8 mouse cellular contexts compared by ENCODE assay signal in the genomic region with DNA sequence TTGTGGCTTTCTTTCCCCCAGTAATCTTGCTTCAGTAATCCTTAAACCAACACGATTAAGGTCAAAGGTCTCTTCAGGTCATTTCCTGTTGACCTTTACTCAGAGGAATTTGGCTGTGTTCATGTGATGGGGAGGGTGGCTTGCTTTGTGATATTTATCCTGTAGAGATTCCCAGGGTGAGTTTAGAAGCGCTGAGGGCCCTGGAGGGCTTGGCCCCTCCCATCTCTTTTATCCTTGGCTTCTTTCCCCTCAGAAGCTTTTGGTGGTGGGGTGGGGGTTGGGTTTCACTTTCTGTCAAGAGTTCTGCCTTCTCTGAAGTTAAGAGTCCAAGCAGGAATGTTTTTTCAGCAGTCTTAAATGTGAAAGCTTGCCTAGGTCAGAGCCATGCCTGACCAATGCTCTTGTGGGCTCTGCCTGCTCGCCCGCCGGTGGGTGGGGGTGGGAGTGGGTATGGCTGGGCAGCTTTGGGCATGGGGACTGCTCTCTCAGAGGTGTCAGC. TPM values are rescaled to one million over a fixed set of nuclear protein-coding genes. Genes with fewer than 3 reads are reported as not detected.
A peak's percentile ranks its signal among the peaks of the same experiment; 100 is the strongest.
DNase-seq lines count a peak whose midpoint lies in the region; ATAC-seq lines count a peak whose summit lies in the region.

No protein-coding gene starts in this region.

- peaks cover 17% of the 10 kb centered on the region for H3K36me3 ChIP-seq in embryonic facial prominence, embryonic 10.5 days (replicated peaks)
- H3K36me3 ChIP-seq in midbrain, embryonic 12.5 days = no peaks in the 10 kb centered on the region

- H3K9ac ChIP-seq in midbrain, embryonic 12.5 days (replicated peaks) = no peak overlapping the region

- H3K4me2 ChIP-seq in midbrain, embryonic 12.5 days (replicated peaks) = peak overlapping the region; percentile 18

- peak overlapping the region; percentile 75 for H3K27ac ChIP-seq in embryonic facial prominence, embryonic 10.5 days (replicated peaks)
- 0 out of 2 replicates have a peak overlapping the region, but pooled peaks have one; percentile 25 for H3K27ac ChIP-seq in midbrain, embryonic 12.5 days (replicated peaks)

- H3K9me3 ChIP-seq in embryonic facial prominence, embryonic 10.5 days = no peaks in the 10 kb centered on the region
- H3K9me3 ChIP-seq in midbrain, embryonic 12.5 days = no peaks in the 10 kb centered on the region

- peaks cover 90% of the 10 kb centered on the region for H3K4me1 ChIP-seq in embryonic facial prominence, embryonic 10.5 days
- peaks cover 22% of the 10 kb centered on the region for H3K4me1 ChIP-seq in midbrain, embryonic 12.5 days

- peak overlapping the region; percentile 37 for H3K4me3 ChIP-seq in embryonic facial prominence, embryonic 10.5 days
- H3K4me3 ChIP-seq in midbrain, embryonic 12.5 days = no peak overlapping the region

- 2% methylated on average over 5 of the region's 5 CpGs for WGBS in embryonic facial prominence, embryonic 10.5 days
- under 1% methylated on average over 5 of the region's 5 CpGs for WGBS in midbrain, embryonic 12.5 days

- intact Hi-C loops in heart, postnatal 25 days (cut with DNase I) = no loop called here

- DNase-seq in Muller cell, postnatal 12 days (ENCODE audit: inconsistent ontology term) = peak; percentile 57
- DNase-seq in embryonic facial prominence, embryonic 10.5 days (ENCODE audit: low spot score) = peak; percentile 80
- peak; percentile 28 for DNase-seq in heart, postnatal 25 days (ENCODE audit: low spot score)
- DNase-seq in kidney, postnatal 4 days = peak; percentile 59 to 76
- no peak for DNase-seq in c-Kit-positive CD71-positive TER-119-positive erythroid progenitor cells, embryonic 14.5 days (ENCODE audit: low spot score)
- DNase-seq in right cerebral cortex, adult 18-20 months = no peak

- ATAC-seq in midbrain, embryonic 12.5 days (ENCODE audit: low FRiP score, low read depth) = 0 out of 2 replicates have a peak, but pooled peaks have one; percentile 49
- ATAC-seq in megakaryocyte progenitor cell, adult 5-6 weeks (replicated peaks; ENCODE audit: poor library complexity) = no peak

- no peaks in the 10 kb centered on the region for H3K27me3 ChIP-seq in embryonic facial prominence, embryonic 10.5 days (replicated peaks; ENCODE audit: low read depth, poor library complexity, severe bottlenecking)
- H3K27me3 ChIP-seq in midbrain, embryonic 12.5 days = peaks cover 19% of the 10 kb centered on the region

RNA-seq across cellular contexts. Expression of a gene that starts 18.1 kb away (rescaled TPM):
- 35.8 and 41.7 TPM in 2 replicates for polyA plus RNA-seq in embryonic facial prominence, embryonic 10.5 days (2016; fragmentation: Nextera tagmentation; extraction: Ambion mirVana)
- 10 to 100 TPM; 10.7 to 12.0 TPM for total RNA-seq in heart, postnatal 25 days (2021)
- polyA plus RNA-seq in midbrain, embryonic 12.5 days (2016; fragmentation: Nextera tagmentation; extraction: Ambion mirVana) = 26.5 and 27.2 TPM in 2 replicates
- total RNA-seq in megakaryocyte progenitor cell, adult 5-6 weeks (2015) = 0.15 and 0.78 TPM in 2 replicates
- 0.68 TPM in 1 of 2 replicates, not detected in the other for total RNA-seq in megakaryocyte progenitor cell, adult 5-6 weeks (2017)

Comparison
In these comparisons a context has a peak if more than half of its experiments do, and no peak if none do; other contexts are left out.
1. DNase-seq: peak in Muller cell, postnatal 12 days (single experiment), embryonic facial prominence, embryonic 10.5 days (single experiment), heart, postnatal 25 days (single experiment) and kidney, postnatal 4 days (2 of 2); none in c-Kit-positive CD71-positive TER-119-positive erythroid progenitor cells, embryonic 14.5 days (single experiment) and right cerebral cortex, adult 18-20 months (single experiment).
2. RNA of a gene that starts 18.1 kb away (total RNA-seq): 10.7 to 12.0 TPM in heart, postnatal 25 days; 0.15 to 0.78 TPM in megakaryocyte progenitor cell, adult 5-6 weeks; every median in the first group is over 4 times any median in the second.